ENCODE assay signal across 33 mouse cellular contexts in genomic region chr17:12472547-12472946, GRCm38 (mm10). TPM values are rescaled to one million over a fixed set of nuclear protein-coding genes. Genes with fewer than 3 reads are reported as not detected.
"Had no signal": no experiment of that assay in that cellular context is flagged by ENCODE, and none has a peak within 500 bp of the region (broad histone marks: within the 10 kb centered on the region; RNA-seq: fewer than 3 reads in every experiment).

No protein-coding gene starts in this region.

- H3K27ac ChIP-seq: limb, embryonic 10.5 days; limb, embryonic 12.5 days; limb, embryonic 13.5 days; limb, embryonic 15.5 days; liver, embryonic 12.5 days; liver, embryonic 13.5 days; liver, embryonic 14.5 days; liver, embryonic 15.5 days; lung, embryonic 15.5 days; macrophage; midbrain, embryonic 10.5 days; midbrain, embryonic 12.5 days; midbrain, embryonic 13.5 days; midbrain, embryonic 15.5 days; neural tube, embryonic 12.5 days had no signal

- H3K4me3 ChIP-seq: limb, embryonic 10.5 days; limb, embryonic 12.5 days; limb, embryonic 13.5 days; limb, embryonic 15.5 days; liver, embryonic 12.5 days; liver, embryonic 13.5 days; liver, embryonic 15.5 days; lung, embryonic 15.5 days; megakaryocyte, embryonic 14.5 days; midbrain, embryonic 10.5 days; midbrain, embryonic 12.5 days; midbrain, embryonic 13.5 days; midbrain, embryonic 15.5 days; myocyte; neural tube, embryonic 12.5 days had no signal

- H3K9ac ChIP-seq: limb, embryonic 12.5 days; limb, embryonic 13.5 days; limb, embryonic 15.5 days; liver, embryonic 12.5 days; liver, embryonic 13.5 days; liver, embryonic 14.5 days; liver, embryonic 15.5 days; liver, postnatal 0 days; lung, embryonic 14.5 days; lung, embryonic 15.5 days; midbrain, embryonic 12.5 days; midbrain, embryonic 13.5 days; midbrain, embryonic 15.5 days; neural tube, embryonic 12.5 days had no signal

- H3K9me3 ChIP-seq: limb, embryonic 10.5 days; limb, embryonic 13.5 days; limb, embryonic 15.5 days; liver, embryonic 12.5 days; liver, embryonic 13.5 days; liver, embryonic 15.5 days; lung, embryonic 15.5 days; midbrain, embryonic 10.5 days; midbrain, embryonic 12.5 days; midbrain, embryonic 13.5 days; midbrain, embryonic 15.5 days; neural tube, embryonic 12.5 days had no signal

- H3K36me3 ChIP-seq: limb, embryonic 10.5 days; limb, embryonic 12.5 days; limb, embryonic 13.5 days; limb, embryonic 15.5 days; liver, embryonic 12.5 days; liver, embryonic 13.5 days; liver, embryonic 15.5 days; lung, embryonic 15.5 days; midbrain, embryonic 10.5 days; midbrain, embryonic 12.5 days; midbrain, embryonic 13.5 days; midbrain, embryonic 15.5 days; neural tube, embryonic 12.5 days had no signal

- H3K4me1 ChIP-seq: limb, embryonic 10.5 days; limb, embryonic 12.5 days; limb, embryonic 13.5 days; limb, embryonic 15.5 days; liver, embryonic 13.5 days; liver, embryonic 15.5 days; lung, embryonic 15.5 days; midbrain, embryonic 10.5 days; midbrain, embryonic 12.5 days; midbrain, embryonic 13.5 days; midbrain, embryonic 15.5 days; neural tube, embryonic 12.5 days had no signal

- ATAC-seq: liver, embryonic 12.5 days; liver, postnatal 0 days; lung, postnatal 0 days; midbrain, embryonic 13.5 days; midbrain, embryonic 15.5 days; midbrain, embryonic 16.5 days had no signal

- H3K27me3 ChIP-seq: limb, embryonic 12.5 days; limb, embryonic 13.5 days; limb, embryonic 15.5 days; liver, embryonic 12.5 days; liver, embryonic 13.5 days; liver, embryonic 15.5 days; lung, embryonic 15.5 days; megakaryocyte, embryonic 14.5 days; midbrain, embryonic 12.5 days; midbrain, embryonic 13.5 days; midbrain, embryonic 15.5 days; neural tube, embryonic 12.5 days had no signal

- H3K4me2 ChIP-seq: limb, embryonic 12.5 days; limb, embryonic 13.5 days; limb, embryonic 15.5 days; liver, embryonic 11.5 days; liver, embryonic 12.5 days; liver, embryonic 13.5 days; liver, embryonic 15.5 days; lung, embryonic 14.5 days; lung, embryonic 15.5 days; midbrain, embryonic 11.5 days; midbrain, embryonic 12.5 days; midbrain, embryonic 13.5 days; midbrain, embryonic 15.5 days; neural tube, embryonic 12.5 days had no signal

- DNase-seq: left cerebral cortex, postnatal 4 days; liver; liver, embryonic 13.5 days; liver, postnatal 0 days; lung, adult 18-20 months; lung, adult 2 months; lung, embryonic 14.5 days; lung, postnatal 10 days; lung, postnatal 14 days; lung, postnatal 36 days; lung, postnatal 4 days; midbrain, embryonic 14.5 days had no signal

RNA-seq across cellular contexts. Expression of gene Slc22a3, which starts 35.0 kb away (rescaled TPM):
- total RNA-seq: monocyte, adult 5-6 weeks had no signal
- polyA plus RNA-seq: limb, embryonic 10.5 days; macrophage; midbrain, embryonic 10.5 days; myocyte had no signal
